Mouse (Mus musculus) embryonic facial prominence, embryonic 12.5 days (tissue): ENCODE results near the gene Rbm20. TPM values are rescaled to one million over a fixed set of nuclear protein-coding genes. Genes with fewer than 3 reads are reported as not detected.

Source experiments
- ATAC-seq: fragments of 200-750 bp; cut with Nextera tagmentation; 2 replicates; pipeline ENCODE4 v1.8.0; 2017; ENCODE audit not compliant: insufficient number of reproducible peaks, insufficient read depth, low FRiP score, low TSS enrichment
- H3K27ac ChIP-seq: fragments of 300-500 bp; sonication (generic); 2 replicates; pipeline ENCODE4 v1.5.1; 2016; ENCODE audit warnings: mild to moderate bottlenecking
- H3K27me3 ChIP-seq: fragments of 300-500 bp; sonication (generic); 2 replicates; pipeline ENCODE4 v1.6.1; 2016; ENCODE audit warnings: mild to moderate bottlenecking, moderate library complexity
- H3K36me3 ChIP-seq: fragments of 300-500 bp; sonication (generic); 2 replicates; pipeline ENCODE4 v1.6.1; 2016; ENCODE audit warnings: mild to moderate bottlenecking
- H3K4me1 ChIP-seq: fragments of 300-500 bp; sonication (generic); 2 replicates; pipeline ENCODE4 v1.6.1; 2016
- H3K4me2 ChIP-seq: fragments of 300-500 bp; sonication (generic); replicated peaks from 2 replicates; pipeline ENCODE4 v1.6.1; 2016; ENCODE audit warnings: mild to moderate bottlenecking, moderate library complexity
- H3K4me3 ChIP-seq: fragments of 300-500 bp; sonication (generic); 2 replicates; pipeline ENCODE4 v1.5.1; 2016; ENCODE audit warnings: mild to moderate bottlenecking
- H3K9ac ChIP-seq: fragments of 300-500 bp; sonication (generic); 2 replicates; pipeline ENCODE4 v1.6.1; 2016; ENCODE audit warnings: mild to moderate bottlenecking, moderate library complexity
- H3K9me3 ChIP-seq: fragments of 300-500 bp; sonication (generic); 2 replicates; pipeline ENCODE4 v1.6.1; 2016; ENCODE audit warnings: mild to moderate bottlenecking, moderate library complexity
- WGBS: fragments of 180-500 bp; shearing (Covaris S2); methylation state at CpG from one replicate; pipeline ENCODE4 v1.1.7; 2016; 5-methylcytosine and 5-hydroxymethylcytosine counted together
- polyA plus RNA-seq: library from polyadenylated mRNA; unstranded; fragments of >200 nt; fragmentation: Nextera tagmentation; extraction: Ambion mirVana; gene quantifications from 2 replicates; pipeline ENCODE4 v1.2.1, GENCODE M21; 2016

Rbm20 gene
- polyA plus RNA-seq, 1 experiment from 2014 or later: 2.7 TPM

GRCm38 (mm10) chr19:53741902-53742301 lies 64.8 kb downstream of the Rbm20 start:
- ATAC-seq: no peak
- no peaks in the 10 kb centered on the region for H3K9me3 ChIP-seq
- H3K4me1 ChIP-seq: 0 out of 2 replicates have a peak, but pooled peaks cover 4% of the 10 kb centered on the region
- no peak overlapping the region for H3K9ac ChIP-seq
- no peaks in the 10 kb centered on the region for H3K27me3 ChIP-seq
- WGBS: 65% methylated on average over 3 of the region's 3 CpGs
- no peak overlapping the region for H3K4me2 ChIP-seq
- no peaks in the 10 kb centered on the region for H3K36me3 ChIP-seq
- no peak overlapping the region for H3K4me3 ChIP-seq
- H3K27ac ChIP-seq: no peak overlapping the region

GRCm38 (mm10) chr19:53745354-53745753 lies 68.2 kb downstream of the Rbm20 start:
- H3K4me3 ChIP-seq: no peak overlapping the region
- no peak for ATAC-seq
- no peaks in the 10 kb centered on the region for H3K4me1 ChIP-seq
- WGBS: 92% methylated on average over 3 of the region's 3 CpGs
- H3K27ac ChIP-seq: no peak overlapping the region
- H3K9me3 ChIP-seq: no peaks in the 10 kb centered on the region
- no peaks in the 10 kb centered on the region for H3K27me3 ChIP-seq
- no peak overlapping the region for H3K9ac ChIP-seq
- H3K36me3 ChIP-seq: no peaks in the 10 kb centered on the region
- H3K4me2 ChIP-seq: no peak overlapping the region

DNA sequence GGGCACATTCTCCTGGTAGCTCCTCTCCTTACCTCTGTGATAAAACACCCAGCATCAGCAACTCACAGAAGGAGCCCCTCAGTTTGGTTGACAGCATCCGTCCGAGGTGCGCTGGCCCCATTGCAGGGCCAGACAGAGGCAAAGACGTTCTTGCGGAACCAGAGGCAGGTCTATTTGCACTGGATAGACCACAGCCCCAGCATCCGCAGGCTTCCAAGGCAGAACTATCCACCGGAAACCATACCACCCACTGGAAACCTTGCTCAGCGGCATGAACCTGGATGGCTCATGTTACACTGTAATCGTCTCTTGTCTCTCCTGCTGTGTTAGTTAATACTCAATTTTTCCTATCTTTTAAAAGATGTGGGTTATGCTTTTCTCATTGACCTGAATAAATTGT lies 69.0 kb downstream of the Rbm20 start:
- H3K4me2 ChIP-seq: no peak overlapping the region
- no peak for ATAC-seq
- no peak overlapping the region for H3K9ac ChIP-seq
- H3K4me3 ChIP-seq: no peak overlapping the region
- H3K36me3 ChIP-seq: no peaks in the 10 kb centered on the region
- no peaks in the 10 kb centered on the region for H3K9me3 ChIP-seq
- H3K27me3 ChIP-seq: no peaks in the 10 kb centered on the region
- 60% methylated on average over 9 of the region's 9 CpGs for WGBS
- no peaks in the 10 kb centered on the region for H3K4me1 ChIP-seq
- no peak overlapping the region for H3K27ac ChIP-seq

DNA sequence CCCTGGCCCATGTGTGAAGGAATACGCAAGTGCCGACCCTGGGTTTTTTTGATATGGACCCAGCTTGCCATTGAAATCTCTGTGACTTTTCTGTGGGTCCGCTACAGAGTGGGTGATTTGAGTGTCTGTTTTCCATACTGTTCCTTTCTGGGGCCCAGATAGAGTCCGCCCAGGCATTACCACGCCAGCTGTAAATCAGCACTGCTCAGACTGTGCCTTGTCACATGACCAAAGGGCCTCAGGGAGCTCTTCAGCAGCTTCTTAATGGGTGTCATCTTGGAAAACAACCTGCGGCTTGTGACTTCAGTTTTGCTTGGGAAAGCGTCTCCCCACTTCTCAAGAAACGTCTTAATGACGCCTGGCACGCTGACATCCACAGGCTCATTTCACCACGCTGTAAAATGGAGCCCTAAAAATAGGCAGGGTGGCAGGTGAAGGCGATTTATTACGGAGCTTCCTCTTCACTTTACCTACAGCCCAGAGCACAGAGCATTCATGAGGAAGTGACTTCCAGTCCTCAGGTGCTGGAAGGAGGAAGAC lies 71.2 kb downstream of the Rbm20 start:
- 88% methylated on average over 13 of the region's 13 CpGs for WGBS
- Histone ChIP-seq H3K36me3 (no peaks in the 10 kb centered on the region), H3K9me3 (no peaks in the 10 kb centered on the region), H3K27me3 (no peaks in the 10 kb centered on the region), H3K4me2 (no peak overlapping the region), H3K4me3 (no peak overlapping the region), H3K9ac (no peak overlapping the region), H3K27ac (no peak overlapping the region), H3K4me1 (no peaks in the 10 kb centered on the region)
- ATAC-seq: no peak

- Histone ChIP-seq H3K4me1 (no peaks in the 10 kb centered on the region), H3K36me3 (no peaks in the 10 kb centered on the region), H3K27ac (no peak overlapping the region), H3K9ac (no peak overlapping the region), H3K27me3 (no peaks in the 10 kb centered on the region), H3K4me2 (no peak overlapping the region), H3K9me3 (no peaks in the 10 kb centered on the region), H3K4me3 (no peak overlapping the region)
- ATAC-seq: no peak
- 95% methylated on average over 8 of the region's 8 CpGs for WGBS
These were observed 72.2 kb downstream of the Rbm20 start for GRCm38 (mm10) chr19:53749326-53749725.

- H3K36me3 ChIP-seq: no peaks in the 10 kb centered on the region
- H3K4me2 ChIP-seq: no peak overlapping the region
- no peak overlapping the region for H3K9ac ChIP-seq
- ATAC-seq: no peak
- H3K27ac ChIP-seq: no peak overlapping the region
- WGBS: 64% methylated on average over 22 of the region's 22 CpGs
- H3K9me3 ChIP-seq: no peaks in the 10 kb centered on the region
- no peaks in the 10 kb centered on the region for H3K4me1 ChIP-seq
- no peaks in the 10 kb centered on the region for H3K27me3 ChIP-seq
- no peak overlapping the region for H3K4me3 ChIP-seq
These were observed 74.5 kb downstream of the Rbm20 start for GRCm38 (mm10) chr19:53751420-53752185.

- Histone ChIP-seq H3K4me3 (no peak overlapping the region), H3K27me3 (no peaks in the 10 kb centered on the region), H3K9ac (no peak overlapping the region), H3K36me3 (no peaks in the 10 kb centered on the region), H3K9me3 (no peaks in the 10 kb centered on the region), H3K27ac (no peak overlapping the region), H3K4me1 (no peaks in the 10 kb centered on the region), H3K4me2 (no peak overlapping the region)
- no peak for ATAC-seq
- WGBS: 56% methylated on average over 7 of the region's 7 CpGs
These were observed 75.9 kb downstream of the Rbm20 start for GRCm38 (mm10) chr19:53752993-53753392.

- no peaks in the 10 kb centered on the region for H3K36me3 ChIP-seq
- H3K4me3 ChIP-seq: no peak overlapping the region
- H3K27me3 ChIP-seq: no peaks in the 10 kb centered on the region
- 65% methylated on average over 4 of the region's 7 CpGs for WGBS
- H3K9ac ChIP-seq: no peak overlapping the region
- ATAC-seq: no peak
- H3K27ac ChIP-seq: no peak overlapping the region
- H3K4me2 ChIP-seq: no peak overlapping the region
- H3K4me1 ChIP-seq: no peaks in the 10 kb centered on the region
- no peaks in the 10 kb centered on the region for H3K9me3 ChIP-seq
These were observed 77.3 kb downstream of the Rbm20 start for GRCm38 (mm10) chr19:53754421-53754830.

GRCm38 (mm10) chr19:53755346-53755745 lies 78.2 kb downstream of the Rbm20 start:
- Histone ChIP-seq H3K4me2 (no peak overlapping the region), H3K4me1 (no peaks in the 10 kb centered on the region), H3K9me3 (no peaks in the 10 kb centered on the region), H3K36me3 (no peaks in the 10 kb centered on the region), H3K4me3 (no peak overlapping the region), H3K27ac (no peak overlapping the region), H3K9ac (no peak overlapping the region), H3K27me3 (no peaks in the 10 kb centered on the region)
- ATAC-seq: no peak
- 72% methylated on average over 5 of the region's 5 CpGs for WGBS

DNA sequence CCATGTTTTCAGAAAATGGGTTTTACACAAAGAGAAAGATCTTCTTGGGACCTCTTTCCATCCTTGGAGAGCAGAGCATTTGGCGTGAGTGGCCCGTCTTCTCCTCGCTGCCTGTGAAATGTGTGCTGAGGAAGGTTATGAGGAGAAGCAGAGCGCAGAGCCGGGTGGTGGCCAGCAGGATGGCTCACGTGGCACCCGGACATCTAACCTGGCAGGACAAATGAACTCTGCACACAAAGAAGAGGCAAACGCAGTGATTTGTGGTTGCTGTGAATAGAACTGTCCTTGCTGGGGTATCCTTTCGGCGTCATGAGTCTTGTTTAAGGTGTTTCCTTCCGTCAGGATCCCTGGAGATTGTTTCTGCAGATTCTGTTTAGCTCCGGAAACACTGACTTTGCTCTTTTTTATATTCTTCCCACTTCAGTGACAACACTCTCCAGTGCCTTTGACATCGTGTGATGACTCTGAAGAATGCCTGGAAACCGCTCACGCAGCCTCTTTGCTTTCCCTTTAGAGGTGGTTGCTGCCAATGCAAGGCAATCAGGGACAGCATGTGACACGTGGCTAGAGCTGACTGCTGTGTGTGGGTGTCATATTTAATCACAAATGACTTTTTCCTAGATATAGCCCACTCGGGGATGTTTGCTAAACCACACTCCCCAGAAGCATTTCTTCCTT lies 80.5 kb downstream of the Rbm20 start:
- no peak for ATAC-seq
- H3K27ac ChIP-seq: no peak overlapping the region
- no peaks in the 10 kb centered on the region for H3K4me1 ChIP-seq
- no peak overlapping the region for H3K9ac ChIP-seq
- no peaks in the 10 kb centered on the region for H3K9me3 ChIP-seq
- WGBS: 85% methylated on average over 17 of the region's 17 CpGs
- H3K4me3 ChIP-seq: no peak overlapping the region
- H3K4me2 ChIP-seq: no peak overlapping the region
- H3K27me3 ChIP-seq: no peaks in the 10 kb centered on the region
- H3K36me3 ChIP-seq: no peaks in the 10 kb centered on the region

DNA sequence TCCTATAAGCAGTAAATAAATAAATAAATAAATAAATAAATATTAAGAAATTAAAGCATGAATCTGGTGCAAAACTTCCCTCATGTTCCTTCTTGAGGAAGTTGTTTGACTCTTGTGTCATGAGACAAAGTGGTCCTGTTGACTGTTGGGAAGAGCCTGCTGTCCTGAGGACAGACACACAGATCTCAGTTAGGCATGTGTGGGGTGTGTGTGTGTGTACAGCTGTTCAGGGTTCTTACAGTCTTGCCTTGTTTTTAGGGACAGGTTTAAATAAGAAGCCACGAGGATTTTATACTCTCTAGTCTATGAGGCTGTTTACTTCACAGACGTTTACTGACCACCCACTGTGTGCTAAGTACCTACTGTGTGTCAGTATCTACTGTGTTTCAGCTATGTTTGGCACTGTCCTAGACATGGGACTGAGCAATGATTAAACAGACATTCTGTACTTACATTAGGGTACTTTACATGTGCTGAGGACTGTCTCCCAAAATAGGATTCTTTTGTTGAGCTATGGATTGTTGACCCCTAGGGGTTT lies 81.8 kb downstream of the Rbm20 start:
- no peaks in the 10 kb centered on the region for H3K9me3 ChIP-seq
- no peak overlapping the region for H3K4me2 ChIP-seq
- 70% methylated on average over 2 of the region's 2 CpGs for WGBS
- H3K4me1 ChIP-seq: no peaks in the 10 kb centered on the region
- no peak for ATAC-seq
- no peak overlapping the region for H3K4me3 ChIP-seq
- H3K9ac ChIP-seq: no peak overlapping the region
- H3K27ac ChIP-seq: no peak overlapping the region
- H3K27me3 ChIP-seq: no peaks in the 10 kb centered on the region
- no peaks in the 10 kb centered on the region for H3K36me3 ChIP-seq
